Mouse (Mus musculus): ENCODE data around the gene Aamdc.

DNA sequence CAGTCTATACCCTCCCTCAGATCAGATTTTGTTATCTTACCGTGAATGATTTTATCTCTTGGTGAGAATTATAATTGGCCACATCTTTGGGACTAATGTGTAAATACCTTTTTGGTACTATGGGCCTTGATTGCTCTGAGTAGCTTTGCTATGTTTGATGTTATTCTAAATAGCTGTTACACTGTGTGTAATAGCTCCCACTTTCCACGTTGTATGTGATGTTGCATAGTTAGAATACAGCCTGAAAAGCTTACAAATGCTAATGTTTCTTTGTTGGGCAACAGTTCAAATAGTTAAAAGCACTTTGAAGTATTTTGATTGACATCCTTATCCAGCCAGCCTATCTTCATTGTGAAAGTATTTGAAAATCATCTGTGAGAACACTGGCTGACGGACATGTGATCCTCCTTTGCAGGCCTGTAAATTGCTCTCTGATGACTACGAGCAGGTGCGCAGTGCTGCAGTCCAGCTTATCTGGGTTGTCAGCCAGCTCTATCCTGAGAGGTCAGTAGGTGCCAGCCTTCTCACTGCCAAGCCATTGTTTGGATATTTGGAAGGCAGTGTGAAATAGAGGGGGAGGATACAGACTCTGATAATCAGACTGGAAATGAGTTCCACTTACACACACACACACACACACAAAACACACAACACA is 78.6 kb downstream of the Aamdc start:
- no peak for TF ChIP-seq POLR2A (IDR thresholded peaks at IDR 0.05; ENCODE audit: extremely low read depth, insufficient read depth, low read length)
- TF ChIP-seq CTCF (IDR thresholded peaks at IDR 0.05; ENCODE audit: low read depth, low read length), result no peak

All from liver, adult 2 months (tissue).